Mouse (Mus musculus): ENCODE measurements around the gene Sft2d1. TPM values are rescaled to one million over a fixed set of nuclear protein-coding genes. Genes with fewer than 3 reads are reported as not detected.

Gene Sft2d1
- polyA plus RNA-seq, 1 experiment, result 90.1 TPM

- peaks cover 22% of the 10 kb centered on the region for H3K4me1 ChIP-seq (ENCODE audit: control insufficient read depth, insufficient read depth, insufficient read length, low read length)
- H3K27me3 ChIP-seq (ENCODE audit: control insufficient read depth, insufficient read depth, low read length), result peaks cover 20% of the 10 kb centered on the region
- H3K27ac ChIP-seq (ENCODE audit: insufficient read depth, low read depth, low read length), result no peak overlapping the region
- H3K36me3 ChIP-seq (ENCODE audit: control insufficient read depth, insufficient read depth, low read length), result no peaks in the 10 kb centered on the region
- no peak overlapping the region for H3K4me3 ChIP-seq (ENCODE audit: low read depth, low read length)
- TF ChIP-seq POLR2A (IDR thresholded peaks at IDR 0.05; ENCODE audit: low read depth, low read length), result no peak
- TF ChIP-seq CTCF (IDR thresholded peaks at IDR 0.05; ENCODE audit: extremely low read depth, insufficient read length, insufficient replicate concordance, low read depth, low read length), result no peak
- 8% methylated on average over 5 of the region's 5 CpGs for WGBS
Observed at GRCm38 (mm10) chr17:8342706-8343105, 31.8 kb downstream of the Sft2d1 start.

- no peak overlapping the region for H3K27ac ChIP-seq (ENCODE audit: insufficient read depth, low read depth, low read length)
- peaks cover 20% of the 10 kb centered on the region for H3K27me3 ChIP-seq (ENCODE audit: control insufficient read depth, insufficient read depth, low read length)
- 26% methylated on average over 6 of the region's 6 CpGs for WGBS
- H3K4me1 ChIP-seq (ENCODE audit: control insufficient read depth, insufficient read depth, insufficient read length, low read length), result peaks cover 22% of the 10 kb centered on the region
- no peaks in the 10 kb centered on the region for H3K36me3 ChIP-seq (ENCODE audit: control insufficient read depth, insufficient read depth, low read length)
- TF ChIP-seq CTCF (IDR thresholded peaks at IDR 0.05; ENCODE audit: extremely low read depth, insufficient read length, insufficient replicate concordance, low read depth, low read length), result no peak
- TF ChIP-seq POLR2A (IDR thresholded peaks at IDR 0.05; ENCODE audit: low read depth, low read length), result no peak
- H3K4me3 ChIP-seq (ENCODE audit: low read depth, low read length), result no peak overlapping the region
Observed at GRCm38 (mm10) chr17:8343416-8343815, 32.5 kb downstream of the Sft2d1 start.

- Histone ChIP-seq H3K27me3 (ENCODE audit: control insufficient read depth, insufficient read depth, low read length) (no peaks in the 10 kb centered on the region), H3K27ac (ENCODE audit: insufficient read depth, low read depth, low read length) (no peak overlapping the region), H3K36me3 (ENCODE audit: control insufficient read depth, insufficient read depth, low read length) (no peaks in the 10 kb centered on the region), H3K4me1 (ENCODE audit: control insufficient read depth, insufficient read depth, insufficient read length, low read length) (peaks cover 3% of the 10 kb centered on the region; the same call in 1 of the 2 replicates), H3K4me3 (ENCODE audit: low read depth, low read length) (no peak overlapping the region)
- TF ChIP-seq POLR2A (IDR thresholded peaks at IDR 0.05; ENCODE audit: low read depth, low read length) (no peak), CTCF (IDR thresholded peaks at IDR 0.05; ENCODE audit: extremely low read depth, insufficient read length, insufficient replicate concordance, low read depth, low read length) (no peak)
- 81% methylated on average over 5 of the region's 5 CpGs for WGBS
Observed at GRCm38 (mm10) chr17:8347765-8348285, 36.9 kb downstream of the Sft2d1 start.

GRCm38 (mm10) chr17:8348941-8349340 lies 38.0 kb downstream of the Sft2d1 start:
- Histone ChIP-seq H3K36me3 (ENCODE audit: control insufficient read depth, insufficient read depth, low read length) (no peaks in the 10 kb centered on the region), H3K4me3 (ENCODE audit: low read depth, low read length) (no peak overlapping the region), H3K4me1 (ENCODE audit: control insufficient read depth, insufficient read depth, insufficient read length, low read length) (no peaks in the 10 kb centered on the region), H3K27ac (ENCODE audit: insufficient read depth, low read depth, low read length) (no peak overlapping the region), H3K27me3 (ENCODE audit: control insufficient read depth, insufficient read depth, low read length) (no peaks in the 10 kb centered on the region)
- WGBS, result 91% methylated on average over 4 of the region's 4 CpGs
- TF ChIP-seq POLR2A (IDR thresholded peaks at IDR 0.05; ENCODE audit: low read depth, low read length) (no peak), CTCF (IDR thresholded peaks at IDR 0.05; ENCODE audit: extremely low read depth, insufficient read length, insufficient replicate concordance, low read depth, low read length) (no peak)

GRCm38 (mm10) chr17:8351088-8351487 lies 40.2 kb downstream of the Sft2d1 start:
- H3K36me3 ChIP-seq (ENCODE audit: control insufficient read depth, insufficient read depth, low read length), result no peaks in the 10 kb centered on the region
- H3K4me1 ChIP-seq (ENCODE audit: control insufficient read depth, insufficient read depth, insufficient read length, low read length), result no peaks in the 10 kb centered on the region
- WGBS, result 85% methylated on average over 7 of the region's 7 CpGs
- no peaks in the 10 kb centered on the region for H3K27me3 ChIP-seq (ENCODE audit: control insufficient read depth, insufficient read depth, low read length)
- H3K27ac ChIP-seq (ENCODE audit: insufficient read depth, low read depth, low read length), result no peak overlapping the region
- no peak for TF ChIP-seq POLR2A (IDR thresholded peaks at IDR 0.05; ENCODE audit: low read depth, low read length)
- no peak overlapping the region for H3K4me3 ChIP-seq (ENCODE audit: low read depth, low read length)

- H3K4me1 ChIP-seq (ENCODE audit: control insufficient read depth, insufficient read depth, insufficient read length, low read length), result no peaks in the 10 kb centered on the region
- no peak within 1 kb of the TSS for H3K27ac ChIP-seq (ENCODE audit: insufficient read depth, low read depth, low read length)
- H3K27me3 ChIP-seq (ENCODE audit: control insufficient read depth, insufficient read depth, low read length), result no peaks in the 10 kb centered on the region
- no peak within 1 kb of the TSS for H3K4me3 ChIP-seq (ENCODE audit: low read depth, low read length)
- 86% methylated on average over 6 of the region's 6 CpGs for WGBS
- TF ChIP-seq POLR2A (IDR thresholded peaks at IDR 0.05; ENCODE audit: low read depth, low read length) (no peak), CTCF (IDR thresholded peaks at IDR 0.05; ENCODE audit: extremely low read depth, insufficient read length, insufficient replicate concordance, low read depth, low read length) (no peak)
- H3K36me3 ChIP-seq (ENCODE audit: control insufficient read depth, insufficient read depth, low read length), result no peaks in the 10 kb centered on the region
Observed at GRCm38 (mm10) chr17:8355692-8356091, 44.8 kb downstream of the Sft2d1 start, which contains the start of gene T2. T2 (plus strand) TSS chr17:8355992.

GRCm38 (mm10) chr17:8357498-8357897 lies 46.6 kb downstream of the Sft2d1 start:
- no peak overlapping the region for H3K4me3 ChIP-seq (ENCODE audit: low read depth, low read length)
- TF ChIP-seq POLR2A (IDR thresholded peaks at IDR 0.05; ENCODE audit: low read depth, low read length), result no peak
- no peak for TF ChIP-seq CTCF (IDR thresholded peaks at IDR 0.05; ENCODE audit: extremely low read depth, insufficient read length, insufficient replicate concordance, low read depth, low read length)
- H3K4me1 ChIP-seq (ENCODE audit: control insufficient read depth, insufficient read depth, insufficient read length, low read length), result no peaks in the 10 kb centered on the region
- WGBS, result 55% methylated on average over 6 of the region's 6 CpGs
- no peaks in the 10 kb centered on the region for H3K36me3 ChIP-seq (ENCODE audit: control insufficient read depth, insufficient read depth, low read length)
- no peak overlapping the region for H3K27ac ChIP-seq (ENCODE audit: insufficient read depth, low read depth, low read length)
- 0 out of 2 replicates have a peak, but pooled peaks cover 4% of the 10 kb centered on the region for H3K27me3 ChIP-seq (ENCODE audit: control insufficient read depth, insufficient read depth, low read length)

All from small intestine, adult 2 months (tissue).